Mouse (Mus musculus) lung, postnatal 25 days (tissue): ENCODE measurements around the gene Fry.

Experiments used
- DNase-seq: peaks from one replicate; pipeline ENCODE4 v3.0.0; 2022; ENCODE audit warnings: low spot score

Gene Fry

GRCm38 (mm10) chr5:150173869-150174268, 55.4 kb downstream of the Fry start:
- no peak for DNase-seq

GRCm38 (mm10) chr5:150174950-150175349, 56.5 kb downstream of the Fry start:
- DNase-seq, result no peak

GRCm38 (mm10) chr5:150176251-150177015, 58.0 kb downstream of the Fry start:
- no peak for DNase-seq

GRCm38 (mm10) chr5:150177757-150178156, 59.3 kb downstream of the Fry start:
- DNase-seq, result no peak

GRCm38 (mm10) chr5:150178194-150178801, 59.9 kb downstream of the Fry start:
- DNase-seq, result no peak

GRCm38 (mm10) chr5:150180985-150181607, 62.7 kb downstream of the Fry start:
- no peak for DNase-seq

GRCm38 (mm10) chr5:150184959-150185358, 66.5 kb downstream of the Fry start:
- no peak for DNase-seq

GRCm38 (mm10) chr5:150186121-150186520, 67.7 kb downstream of the Fry start:
- no peak for DNase-seq

GRCm38 (mm10) chr5:150186676-150187075, 68.2 kb downstream of the Fry start:
- DNase-seq, result no peak

- DNase-seq, result no peak
Observed at GRCm38 (mm10) chr5:150188031-150188430, 69.6 kb downstream of the Fry start.

- DNase-seq, result no peak
Observed at GRCm38 (mm10) chr5:150190454-150191358, 72.3 kb downstream of the Fry start.

- DNase-seq, result peak; percentile 77
Observed at GRCm38 (mm10) chr5:150195514-150196210, 77.2 kb downstream of the Fry start.

GRCm38 (mm10) chr5:150196211-150196585, 77.8 kb downstream of the Fry start:
- peak; percentile 77 for DNase-seq

- no peak for DNase-seq
Observed at GRCm38 (mm10) chr5:150196881-150197311, 78.5 kb downstream of the Fry start.

GRCm38 (mm10) chr5:150206749-150207148, 88.3 kb downstream of the Fry start:
- DNase-seq, result no peak

GRCm38 (mm10) chr5:150207596-150207995, 89.2 kb downstream of the Fry start:
- no peak for DNase-seq

- no peak for DNase-seq
Observed at GRCm38 (mm10) chr5:150208009-150208408, 89.6 kb downstream of the Fry start.

- DNase-seq, result no peak
Observed at GRCm38 (mm10) chr5:150214081-150214480, 95.6 kb downstream of the Fry start.

GRCm38 (mm10) chr5:150216066-150216465, 97.6 kb downstream of the Fry start:
- DNase-seq, result peak; percentile 45

GRCm38 (mm10) chr5:150219457-150219856, 101.0 kb downstream of the Fry start:
- no peak for DNase-seq

- no peak for DNase-seq
Observed at GRCm38 (mm10) chr5:150220333-150220732, 101.9 kb downstream of the Fry start.

GRCm38 (mm10) chr5:150221806-150222205, 103.4 kb downstream of the Fry start:
- DNase-seq, result no peak
